Mouse (Mus musculus) forebrain, embryonic 13.5 days (tissue): ENCODE results near the gene Plekhg6. TPM values are rescaled to one million over a fixed set of nuclear protein-coding genes. Genes with fewer than 3 reads are reported as not detected.

ENCODE experiments used
- ATAC-seq: fragments of 200-750 bp; cut with Nextera tagmentation; 2 replicates; pipeline ENCODE4 v1.8.0; 2017
- H3K27ac ChIP-seq: fragments of 300-500 bp; sonication (generic); 2 replicates; pipeline ENCODE4 v1.5.1; 2015; ENCODE audit warnings: inconsistent platforms, mild to moderate bottlenecking, moderate library complexity
- H3K27me3 ChIP-seq: fragments of 300-500 bp; sonication (generic); 2 replicates; pipeline ENCODE4 v1.6.1; 2015; ENCODE audit warnings: mild to moderate bottlenecking, inconsistent platforms
- H3K36me3 ChIP-seq: fragments of 300-500 bp; sonication (generic); 2 replicates; pipeline ENCODE4 v1.6.1; 2015; ENCODE audit warnings: mild to moderate bottlenecking, inconsistent platforms; ENCODE audit not compliant: poor library complexity, severe bottlenecking
- H3K4me1 ChIP-seq: fragments of 300-500 bp; sonication (generic); 2 replicates; pipeline ENCODE4 v1.6.1; 2015; ENCODE audit warnings: inconsistent platforms
- H3K4me2 ChIP-seq: fragments of 300-500 bp; sonication (generic); 2 replicates; pipeline ENCODE4 v1.6.1; 2015; ENCODE audit warnings: inconsistent platforms, mild to moderate bottlenecking, moderate library complexity
- H3K4me3 ChIP-seq: fragments of 300-500 bp; sonication (generic); 2 replicates; pipeline ENCODE4 v1.5.1; 2015; ENCODE audit warnings: mild to moderate bottlenecking, inconsistent platforms
- H3K9ac ChIP-seq: fragments of 300-500 bp; sonication (generic); 2 replicates; pipeline ENCODE4 v1.6.1; 2015; ENCODE audit warnings: mild to moderate bottlenecking, inconsistent platforms
- H3K9me3 ChIP-seq: fragments of 300-500 bp; sonication (generic); replicated peaks from 2 replicates; pipeline ENCODE4 v1.6.1; 2016; ENCODE audit warnings: inconsistent platforms
- WGBS: fragments of 180-500 bp; shearing (Covaris S2); methylation state at CpG from one replicate; pipeline ENCODE4 v1.1.7; 2015; 5-methylcytosine and 5-hydroxymethylcytosine counted together
- polyA plus RNA-seq: library from polyadenylated mRNA; unstranded; fragments of >200 nt; fragmentation: Nextera tagmentation; extraction: Ambion mirVana; gene quantifications from 2 replicates; pipeline ENCODE4 v1.2.1, GENCODE M21; 2015

Plekhg6 gene
- polyA plus RNA-seq, 1 experiment from 2014 or later, result 0.08 TPM

GRCm38 (mm10) chr6:125359999-125360398, 20.6 kb downstream of the Plekhg6 start:
- Histone ChIP-seq H3K9me3 (no peaks in the 10 kb centered on the region), H3K4me1 (peaks cover 29% of the 10 kb centered on the region), H3K9ac (no peak overlapping the region), H3K27ac (no peak overlapping the region), H3K4me3 (no peak overlapping the region), H3K36me3 (peaks cover 12% of the 10 kb centered on the region; the same call in 1 of the 2 replicates), H3K4me2 (no peak overlapping the region), H3K27me3 (peaks cover 49% of the 10 kb centered on the region)
- no peak for ATAC-seq
- 57% methylated on average over 9 of the region's 9 CpGs for WGBS

DNA sequence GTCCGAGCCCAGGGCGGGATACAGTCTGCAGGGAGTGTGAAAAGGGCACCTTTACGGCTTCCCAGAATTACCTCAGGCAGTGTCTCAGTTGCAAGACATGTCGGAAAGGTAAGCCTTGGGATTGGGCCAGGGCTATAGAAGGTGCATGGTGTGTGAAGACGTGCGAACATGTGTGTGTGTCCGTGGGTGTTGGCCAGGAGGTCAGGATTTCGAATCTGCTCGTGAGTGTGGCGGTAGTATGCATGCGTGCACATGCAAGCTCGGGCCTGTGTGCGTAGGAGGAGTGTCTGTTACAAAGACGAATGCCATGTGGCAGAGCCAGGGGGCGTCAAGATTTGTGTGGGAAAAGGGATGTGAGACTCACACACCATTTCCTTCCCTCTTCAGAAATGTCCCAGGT, 23.3 kb downstream of the Plekhg6 start:
- H3K27me3 ChIP-seq, result peaks cover 22% of the 10 kb centered on the region
- H3K9me3 ChIP-seq, result no peaks in the 10 kb centered on the region
- H3K4me3 ChIP-seq, result no peak overlapping the region
- H3K36me3 ChIP-seq, result peaks cover 12% of the 10 kb centered on the region; the same call in 1 of the 2 replicates
- no peak overlapping the region for H3K27ac ChIP-seq
- 89% methylated on average over 15 of the region's 15 CpGs for WGBS
- no peak overlapping the region for H3K9ac ChIP-seq
- no peak for ATAC-seq
- peaks cover 27% of the 10 kb centered on the region for H3K4me1 ChIP-seq
- H3K4me2 ChIP-seq, result no peak overlapping the region

DNA sequence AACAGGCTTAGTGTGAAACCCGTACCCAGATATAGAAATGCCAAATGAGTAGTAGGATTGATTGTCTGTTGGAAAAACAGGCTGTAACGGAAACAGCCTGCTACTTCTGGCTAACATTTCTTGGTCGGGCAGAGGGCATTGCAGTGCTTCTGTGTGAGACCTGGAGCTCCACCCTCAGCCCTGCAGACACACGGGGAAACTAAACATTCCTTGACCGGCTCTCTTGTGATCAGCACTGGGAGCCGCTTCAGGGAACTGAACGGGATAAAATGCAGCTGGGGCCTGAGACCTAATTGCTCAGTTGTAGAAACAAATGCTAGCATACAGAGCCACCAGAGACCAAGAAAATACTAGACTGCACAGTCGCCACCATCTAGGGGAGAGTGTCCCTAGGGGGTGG, 24.3 kb downstream of the Plekhg6 start:
- no peak overlapping the region for H3K27ac ChIP-seq
- H3K4me2 ChIP-seq, result no peak overlapping the region
- peaks cover 20% of the 10 kb centered on the region for H3K4me1 ChIP-seq
- H3K36me3 ChIP-seq, result peaks cover 12% of the 10 kb centered on the region; the same call in 1 of the 2 replicates
- 56% methylated on average over 8 of the region's 8 CpGs for WGBS
- no peak for ATAC-seq
- H3K27me3 ChIP-seq, result peaks cover 11% of the 10 kb centered on the region
- H3K4me3 ChIP-seq, result no peak overlapping the region
- H3K9me3 ChIP-seq, result no peaks in the 10 kb centered on the region
- no peak overlapping the region for H3K9ac ChIP-seq

GRCm38 (mm10) chr6:125355197-125355741, 25.3 kb downstream of the Plekhg6 start:
- H3K27ac ChIP-seq, result no peak overlapping the region
- peaks cover 2% of the 10 kb centered on the region; the same call in 1 of the 2 replicates for H3K27me3 ChIP-seq
- WGBS, result 10% methylated on average over 10 of the region's 10 CpGs
- peak overlapping the region; percentile 13; the same call in 1 of the 2 replicates for H3K4me2 ChIP-seq
- no peak for ATAC-seq
- H3K4me1 ChIP-seq, result peaks cover 25% of the 10 kb centered on the region
- H3K4me3 ChIP-seq, result no peak overlapping the region
- no peak overlapping the region for H3K9ac ChIP-seq
- no peaks in the 10 kb centered on the region for H3K9me3 ChIP-seq
- H3K36me3 ChIP-seq, result peaks cover 12% of the 10 kb centered on the region; the same call in 1 of the 2 replicates

DNA sequence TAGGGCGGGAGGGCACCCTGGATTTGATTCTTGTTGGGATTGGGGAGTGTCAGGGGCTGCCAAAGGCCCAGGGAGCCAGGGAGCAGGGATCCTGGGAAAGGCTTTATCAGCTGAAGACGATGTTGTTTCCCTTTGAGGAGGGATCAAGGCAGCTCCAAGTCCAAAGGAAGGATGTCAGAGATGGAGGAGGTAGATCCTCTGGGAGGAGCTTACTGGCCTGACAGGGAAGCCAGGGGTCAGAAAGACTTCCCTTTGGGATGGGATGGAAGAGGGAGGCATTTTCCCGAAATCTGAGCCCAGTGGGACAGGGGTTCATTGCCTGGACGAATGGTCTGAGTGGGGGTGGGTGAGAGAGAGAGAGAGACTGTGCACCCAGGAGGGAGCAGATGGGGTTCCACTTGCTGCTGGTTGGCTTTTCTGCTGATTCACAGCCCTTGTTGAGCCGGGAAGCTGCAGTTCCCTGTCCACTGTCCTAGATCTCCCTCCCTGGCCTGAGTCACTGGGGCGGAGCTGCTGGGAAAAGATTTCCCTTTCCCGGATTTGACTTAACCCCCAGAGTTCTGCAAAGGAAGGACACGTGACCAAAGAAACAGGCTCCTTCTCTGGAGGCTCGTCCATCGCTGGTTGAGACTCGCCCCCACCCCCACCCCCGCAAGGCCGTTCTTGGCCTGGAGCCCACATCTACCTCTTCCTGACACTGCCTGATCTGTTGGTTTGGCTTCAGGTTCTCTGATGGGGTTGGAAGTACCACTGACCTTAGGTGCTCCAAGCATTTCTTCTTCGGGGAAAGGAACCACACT, 26.0 kb downstream of the Plekhg6 start:
- ATAC-seq, result no peak
- Histone ChIP-seq H3K4me1 (peaks cover 32% of the 10 kb centered on the region), H3K27ac (no peak overlapping the region), H3K27me3 (no peaks in the 10 kb centered on the region), H3K9ac (no peak overlapping the region), H3K9me3 (no peaks in the 10 kb centered on the region), H3K4me2 (peak overlapping the region; percentile 13; the same call in 1 of the 2 replicates), H3K4me3 (no peak overlapping the region), H3K36me3 (peaks cover 12% of the 10 kb centered on the region; the same call in 1 of the 2 replicates)
- WGBS, result 18% methylated on average over 14 of the region's 14 CpGs

DNA sequence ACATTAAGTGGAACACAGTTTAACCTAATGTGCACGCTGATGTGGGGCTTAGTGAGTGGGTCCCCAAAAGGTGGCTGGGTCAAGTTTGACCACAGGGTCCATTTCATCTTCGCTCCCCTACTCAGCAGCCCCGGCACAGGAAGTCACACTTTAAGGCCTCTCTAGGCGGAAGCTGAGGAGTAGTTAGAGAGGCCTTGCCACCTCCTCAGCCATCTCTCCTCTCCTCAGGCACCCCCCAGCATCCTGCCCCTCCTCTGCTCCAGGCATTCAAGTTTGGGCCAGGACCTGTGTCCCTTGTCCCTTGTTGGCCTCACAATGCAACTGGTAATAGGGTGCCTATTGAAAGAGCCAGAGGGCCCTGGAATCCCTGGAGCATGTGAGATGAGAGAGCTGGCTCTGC, 26.9 kb downstream of the Plekhg6 start:
- no peak for ATAC-seq
- no peak overlapping the region for H3K4me2 ChIP-seq
- peaks cover 7% of the 10 kb centered on the region; the same call in 1 of the 2 replicates for H3K36me3 ChIP-seq
- H3K27me3 ChIP-seq, result 0 out of 2 replicates have a peak, but pooled peaks cover 2% of the 10 kb centered on the region
- no peak overlapping the region for H3K9ac ChIP-seq
- peaks cover 40% of the 10 kb centered on the region for H3K4me1 ChIP-seq
- no peak overlapping the region for H3K4me3 ChIP-seq
- no peaks in the 10 kb centered on the region for H3K9me3 ChIP-seq
- WGBS, result 85% methylated on average over 4 of the region's 4 CpGs
- H3K27ac ChIP-seq, result no peak overlapping the region

DNA sequence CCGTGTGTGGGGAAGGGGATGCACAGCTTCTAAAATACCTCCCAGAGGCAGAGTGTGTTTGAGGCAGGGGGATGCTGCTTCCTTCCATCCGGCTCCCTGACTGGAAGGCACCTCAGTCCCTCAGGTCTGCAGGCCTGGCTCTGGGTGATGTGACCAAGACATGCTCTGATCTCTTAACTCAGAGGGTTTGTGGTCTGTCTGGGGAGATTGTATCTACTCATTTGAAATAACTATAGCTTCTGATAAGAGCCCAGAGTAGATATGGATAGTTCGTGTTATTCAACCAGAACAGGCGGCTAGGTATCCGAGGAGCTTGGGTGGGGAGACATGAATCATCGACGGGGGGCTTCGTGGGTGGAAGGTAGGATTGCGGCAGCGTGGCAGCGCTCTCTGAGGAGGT, 27.4 kb downstream of the Plekhg6 start:
- 0 out of 2 replicates have a peak, but pooled peaks cover 3% of the 10 kb centered on the region for H3K27me3 ChIP-seq
- WGBS, result 85% methylated on average over 11 of the region's 11 CpGs
- H3K36me3 ChIP-seq, result peaks cover 7% of the 10 kb centered on the region; the same call in 1 of the 2 replicates
- H3K9ac ChIP-seq, result no peak overlapping the region
- H3K4me1 ChIP-seq, result peaks cover 41% of the 10 kb centered on the region
- H3K4me2 ChIP-seq, result no peak overlapping the region
- H3K4me3 ChIP-seq, result no peak overlapping the region
- H3K9me3 ChIP-seq, result no peaks in the 10 kb centered on the region
- ATAC-seq, result no peak
- H3K27ac ChIP-seq, result no peak overlapping the region

DNA sequence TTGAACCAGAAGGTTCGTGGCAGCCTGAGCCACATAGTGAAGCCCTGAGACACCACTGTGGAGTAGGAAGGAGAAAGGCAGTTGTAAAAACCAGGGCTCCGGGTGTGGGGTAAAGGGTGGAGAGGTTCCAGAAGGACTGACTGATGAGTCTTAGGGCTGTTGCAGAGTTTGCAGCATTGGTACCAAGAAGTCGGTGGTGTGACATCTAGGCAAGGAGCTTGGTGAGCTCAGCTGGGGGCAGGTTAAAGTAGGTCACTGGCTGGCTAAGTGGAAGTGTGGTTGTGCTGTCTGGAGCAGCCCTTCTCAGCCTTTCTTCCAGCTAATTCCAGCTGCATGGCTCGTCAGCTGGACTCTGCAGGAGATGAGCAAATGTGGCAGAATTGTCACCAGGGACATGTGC, 27.8 kb downstream of the Plekhg6 start:
- H3K36me3 ChIP-seq, result peaks cover 4% of the 10 kb centered on the region; the same call in 1 of the 2 replicates
- ATAC-seq, result no peak
- H3K27ac ChIP-seq, result no peak overlapping the region
- peaks cover 41% of the 10 kb centered on the region for H3K4me1 ChIP-seq
- no peak overlapping the region for H3K4me3 ChIP-seq
- 0 out of 2 replicates have a peak, but pooled peaks cover 3% of the 10 kb centered on the region for H3K27me3 ChIP-seq
- H3K9me3 ChIP-seq, result no peaks in the 10 kb centered on the region
- WGBS, result 64% methylated on average over 4 of the region's 4 CpGs
- no peak overlapping the region for H3K4me2 ChIP-seq
- no peak overlapping the region for H3K9ac ChIP-seq

DNA sequence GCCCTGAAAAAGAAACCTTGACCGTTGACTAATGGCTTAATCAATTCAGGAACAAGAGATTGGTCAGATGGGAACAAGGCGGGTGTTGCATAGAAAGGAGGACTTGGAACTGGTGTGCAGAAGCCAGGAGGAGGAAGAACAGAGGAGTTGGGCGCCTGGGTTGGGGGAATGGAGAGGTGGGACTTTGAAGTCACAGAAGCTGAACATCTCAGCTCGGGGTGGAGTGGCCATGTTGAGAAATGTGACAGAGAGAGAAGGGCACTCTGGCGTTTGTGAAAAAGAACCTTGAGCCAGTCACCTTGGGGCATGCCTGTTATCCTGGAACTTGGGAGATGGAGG, 28.6 kb downstream of the Plekhg6 start:
- Histone ChIP-seq H3K36me3 (no peaks in the 10 kb centered on the region), H3K9me3 (no peaks in the 10 kb centered on the region), H3K9ac (no peak overlapping the region), H3K4me3 (no peak overlapping the region), H3K4me2 (no peak overlapping the region), H3K27ac (no peak overlapping the region), H3K27me3 (0 out of 2 replicates have a peak, but pooled peaks cover 3% of the 10 kb centered on the region), H3K4me1 (peaks cover 41% of the 10 kb centered on the region)
- WGBS, result 73% methylated on average over 5 of the region's 5 CpGs
- no peak for ATAC-seq

DNA sequence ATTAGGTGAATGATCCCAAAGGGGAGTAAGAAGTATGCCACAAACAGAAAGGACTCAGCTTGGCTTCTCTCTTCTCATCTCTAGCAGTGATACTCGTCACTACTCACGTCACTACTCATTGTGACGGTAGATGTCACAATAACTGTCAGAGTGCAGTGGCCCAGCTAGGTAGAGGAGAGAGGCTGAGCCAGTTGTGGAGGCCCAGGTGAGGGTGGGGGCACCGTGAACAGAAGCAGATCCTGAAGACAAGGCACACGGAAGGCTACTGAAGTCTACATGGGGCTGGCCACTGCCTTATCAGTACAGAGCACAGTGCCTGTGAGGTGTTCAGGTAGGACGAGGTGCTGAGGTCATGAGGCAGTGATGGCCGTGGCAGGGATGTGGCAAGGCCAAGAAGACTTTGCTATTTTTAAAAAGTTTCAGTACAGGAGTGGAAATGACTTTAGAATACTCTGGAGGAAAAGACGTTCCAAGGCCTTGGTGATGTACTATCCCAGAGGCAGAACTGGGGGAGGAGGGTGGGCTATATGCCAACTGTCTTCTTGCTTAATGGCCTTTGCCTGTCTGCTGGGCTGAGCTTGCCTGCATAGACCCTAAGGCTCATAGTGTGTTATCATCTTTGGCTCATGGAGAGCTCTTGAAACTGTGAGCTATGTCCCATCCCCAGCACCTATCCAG, 29.1 kb downstream of the Plekhg6 start:
- no peak for ATAC-seq
- 0 out of 2 replicates have a peak, but pooled peaks cover 3% of the 10 kb centered on the region for H3K27me3 ChIP-seq
- H3K4me2 ChIP-seq, result no peak overlapping the region
- no peak overlapping the region for H3K4me3 ChIP-seq
- H3K4me1 ChIP-seq, result peaks cover 41% of the 10 kb centered on the region
- no peaks in the 10 kb centered on the region for H3K36me3 ChIP-seq
- 71% methylated on average over 8 of the region's 8 CpGs for WGBS
- H3K9ac ChIP-seq, result no peak overlapping the region
- H3K9me3 ChIP-seq, result no peaks in the 10 kb centered on the region
- H3K27ac ChIP-seq, result no peak overlapping the region

GRCm38 (mm10) chr6:125350995-125351324, 29.6 kb downstream of the Plekhg6 start:
- Histone ChIP-seq H3K36me3 (no peaks in the 10 kb centered on the region), H3K4me2 (peak overlapping the region; percentile 76), H3K4me1 (peaks cover 41% of the 10 kb centered on the region), H3K9ac (no peak overlapping the region), H3K27me3 (0 out of 2 replicates have a peak, but pooled peaks cover 3% of the 10 kb centered on the region), H3K27ac (no peak overlapping the region), H3K4me3 (no peak overlapping the region), H3K9me3 (no peaks in the 10 kb centered on the region)
- ATAC-seq, result no peak
- WGBS, result 74% methylated on average over 2 of the region's 2 CpGs
